Mouse (Mus musculus): ENCODE measurements around the gene Slc46a3. TPM values are rescaled to one million over a fixed set of nuclear protein-coding genes. Genes with fewer than 3 reads are reported as not detected.

Gene Slc46a3
- polyA plus RNA-seq (2015; fragmentation: Nextera tagmentation; extraction: Ambion mirVana): 5.1 and 5.5 TPM in 2 replicates

- no peak within 1 kb of the TSS for H3K27ac ChIP-seq (replicated peaks)
- H3K4me1 ChIP-seq: peaks cover 21% of the 10 kb centered on the region
- H3K9me3 ChIP-seq (replicated peaks): no peaks in the 10 kb centered on the region
- under 1% methylated on average over 47 of the region's 47 CpGs for WGBS
- H3K4me3 ChIP-seq (replicated peaks): peak within 1 kb of the TSS; percentile 60
- peaks cover 9% of the 10 kb centered on the region; the same call in 1 of the 2 replicates for H3K27me3 ChIP-seq (replicated peaks)
- H3K4me2 ChIP-seq: peak within 1 kb of the TSS; percentile 69
- H3K36me3 ChIP-seq: no peaks in the 10 kb centered on the region
- peak; percentile 99 for ATAC-seq (ENCODE audit: low FRiP score)
- H3K9ac ChIP-seq (replicated peaks): peak within 1 kb of the TSS; percentile 46
These were observed at the start of gene Slc46a3 for GRCm38 (mm10) chr5:147894455-147895076. TSS of gene Slc46a3 (minus strand) at chr5:147894815.

GRCm38 (mm10) chr5:147939226-147939625, 44.6 kb upstream of the Slc46a3 start:
- no peaks in the 10 kb centered on the region for H3K4me1 ChIP-seq
- H3K36me3 ChIP-seq: no peaks in the 10 kb centered on the region
- H3K9me3 ChIP-seq (replicated peaks): no peaks in the 10 kb centered on the region
- no peak for ATAC-seq (ENCODE audit: low FRiP score)
- no peak overlapping the region for H3K4me3 ChIP-seq (replicated peaks)
- no peak overlapping the region for H3K9ac ChIP-seq (replicated peaks)
- H3K27ac ChIP-seq (replicated peaks): no peak overlapping the region
- H3K27me3 ChIP-seq (replicated peaks): no peaks in the 10 kb centered on the region
- WGBS: 80% methylated on average over 5 of the region's 5 CpGs
- no peak overlapping the region for H3K4me2 ChIP-seq

GRCm38 (mm10) chr5:147935096-147935495, 40.5 kb upstream of the Slc46a3 start:
- ATAC-seq (ENCODE audit: low FRiP score): no peak
- Histone ChIP-seq H3K9me3 (replicated peaks) (no peaks in the 10 kb centered on the region), H3K9ac (replicated peaks) (no peak overlapping the region), H3K4me3 (replicated peaks) (no peak overlapping the region), H3K4me1 (no peaks in the 10 kb centered on the region), H3K36me3 (no peaks in the 10 kb centered on the region), H3K4me2 (no peak overlapping the region), H3K27me3 (replicated peaks) (no peaks in the 10 kb centered on the region), H3K27ac (replicated peaks) (no peak overlapping the region)
- 95% methylated on average over 13 of the region's 13 CpGs for WGBS

GRCm38 (mm10) chr5:147928668-147929497, 34.3 kb upstream of the Slc46a3 start:
- ATAC-seq (ENCODE audit: low FRiP score): no peak
- H3K9ac ChIP-seq (replicated peaks): no peak overlapping the region
- no peaks in the 10 kb centered on the region for H3K36me3 ChIP-seq
- 81% methylated on average over 7 of the region's 7 CpGs for WGBS
- H3K4me1 ChIP-seq: no peaks in the 10 kb centered on the region
- H3K4me2 ChIP-seq: no peak overlapping the region
- H3K4me3 ChIP-seq (replicated peaks): no peak overlapping the region
- no peaks in the 10 kb centered on the region for H3K9me3 ChIP-seq (replicated peaks)
- no peaks in the 10 kb centered on the region for H3K27me3 ChIP-seq (replicated peaks)
- no peak overlapping the region for H3K27ac ChIP-seq (replicated peaks)

GRCm38 (mm10) chr5:147925935-147926604, 31.5 kb upstream of the Slc46a3 start:
- Histone ChIP-seq H3K27me3 (replicated peaks) (no peaks in the 10 kb centered on the region), H3K27ac (replicated peaks) (no peak overlapping the region), H3K9me3 (replicated peaks) (no peaks in the 10 kb centered on the region), H3K36me3 (no peaks in the 10 kb centered on the region), H3K4me2 (no peak overlapping the region), H3K9ac (replicated peaks) (no peak overlapping the region), H3K4me3 (replicated peaks) (no peak overlapping the region), H3K4me1 (no peaks in the 10 kb centered on the region)
- WGBS: 73% methylated on average over 15 of the region's 15 CpGs
- no peak for ATAC-seq (ENCODE audit: low FRiP score)

GRCm38 (mm10) chr5:147924621-147925020, 30.0 kb upstream of the Slc46a3 start:
- H3K36me3 ChIP-seq: no peaks in the 10 kb centered on the region
- H3K27ac ChIP-seq (replicated peaks): no peak overlapping the region
- no peaks in the 10 kb centered on the region for H3K4me1 ChIP-seq
- H3K4me2 ChIP-seq: no peak overlapping the region
- WGBS: 89% methylated on average over 5 of the region's 5 CpGs
- ATAC-seq (ENCODE audit: low FRiP score): no peak
- no peak overlapping the region for H3K4me3 ChIP-seq (replicated peaks)
- no peaks in the 10 kb centered on the region for H3K9me3 ChIP-seq (replicated peaks)
- no peak overlapping the region for H3K9ac ChIP-seq (replicated peaks)
- H3K27me3 ChIP-seq (replicated peaks): no peaks in the 10 kb centered on the region

- 79% methylated on average over 17 of the region's 17 CpGs for WGBS
These were observed 23.6 kb upstream of the Slc46a3 start for GRCm38 (mm10) chr5:147918044-147918846.

GRCm38 (mm10) chr5:147916171-147916570, 21.6 kb upstream of the Slc46a3 start:
- H3K36me3 ChIP-seq: no peaks in the 10 kb centered on the region
- H3K4me3 ChIP-seq (replicated peaks): no peak overlapping the region
- no peaks in the 10 kb centered on the region for H3K4me1 ChIP-seq
- 87% methylated on average over 9 of the region's 9 CpGs for WGBS
- ATAC-seq (ENCODE audit: low FRiP score): no peak
- no peak overlapping the region for H3K27ac ChIP-seq (replicated peaks)
- no peaks in the 10 kb centered on the region for H3K9me3 ChIP-seq (replicated peaks)
- no peak overlapping the region for H3K9ac ChIP-seq (replicated peaks)
- H3K27me3 ChIP-seq (replicated peaks): no peaks in the 10 kb centered on the region
- no peak overlapping the region for H3K4me2 ChIP-seq

More at GRCm38 (mm10) chr5:147918044-147918846, 23.6 kb upstream of the Slc46a3 start:
- Histone ChIP-seq H3K27me3 (replicated peaks) (no peaks in the 10 kb centered on the region), H3K4me3 (replicated peaks) (no peak overlapping the region), H3K36me3 (no peaks in the 10 kb centered on the region), H3K27ac (replicated peaks) (no peak overlapping the region), H3K9ac (replicated peaks) (no peak overlapping the region), H3K4me2 (no peak overlapping the region), H3K9me3 (replicated peaks) (no peaks in the 10 kb centered on the region), H3K4me1 (no peaks in the 10 kb centered on the region)
- ATAC-seq (ENCODE audit: low FRiP score): no peak

GRCm38 (mm10) chr5:147915038-147915566, 20.5 kb upstream of the Slc46a3 start:
- no peaks in the 10 kb centered on the region for H3K4me1 ChIP-seq
- 62% methylated on average over 6 of the region's 6 CpGs for WGBS
- no peak overlapping the region for H3K4me3 ChIP-seq (replicated peaks)
- H3K27me3 ChIP-seq (replicated peaks): no peaks in the 10 kb centered on the region
- no peaks in the 10 kb centered on the region for H3K36me3 ChIP-seq
- 0 out of 2 replicates have a peak overlapping the region, but pooled peaks have one; percentile 18 for H3K27ac ChIP-seq (replicated peaks)
- H3K9me3 ChIP-seq (replicated peaks): no peaks in the 10 kb centered on the region
- no peak overlapping the region for H3K4me2 ChIP-seq
- no peak for ATAC-seq (ENCODE audit: low FRiP score)
- H3K9ac ChIP-seq (replicated peaks): no peak overlapping the region

GRCm38 (mm10) chr5:147913241-147913842, 18.7 kb upstream of the Slc46a3 start:
- 47% methylated on average over 14 of the region's 14 CpGs for WGBS
- no peak for ATAC-seq (ENCODE audit: low FRiP score)
- Histone ChIP-seq H3K36me3 (no peaks in the 10 kb centered on the region), H3K4me2 (no peak overlapping the region), H3K27me3 (replicated peaks) (no peaks in the 10 kb centered on the region), H3K27ac (replicated peaks) (no peak overlapping the region), H3K9me3 (replicated peaks) (no peaks in the 10 kb centered on the region), H3K4me3 (replicated peaks) (no peak overlapping the region), H3K9ac (replicated peaks) (no peak overlapping the region), H3K4me1 (no peaks in the 10 kb centered on the region)

GRCm38 (mm10) chr5:147911744-147912143, 17.1 kb upstream of the Slc46a3 start:
- WGBS: 84% methylated on average over 5 of the region's 5 CpGs
- no peak for ATAC-seq (ENCODE audit: low FRiP score)
- Histone ChIP-seq H3K9me3 (replicated peaks) (no peaks in the 10 kb centered on the region), H3K4me2 (no peak overlapping the region), H3K4me1 (no peaks in the 10 kb centered on the region), H3K4me3 (replicated peaks) (no peak overlapping the region), H3K9ac (replicated peaks) (no peak overlapping the region), H3K36me3 (no peaks in the 10 kb centered on the region), H3K27me3 (replicated peaks) (no peaks in the 10 kb centered on the region), H3K27ac (replicated peaks) (no peak overlapping the region)
